Mouse (Mus musculus) intestine, embryonic 14.5 days (tissue): ENCODE results near the gene Ypel1. TPM values are rescaled to one million over a fixed set of nuclear protein-coding genes. Genes with fewer than 3 reads are reported as not detected.

Source experiments
- ATAC-seq: fragments of 200-750 bp; cut with Nextera tagmentation; replicated peaks from 2 replicates; pipeline ENCODE4 v1.8.0; 2017; ENCODE audit warnings: low read depth, moderate number of reproducible peaks, moderate TSS enrichment, moderate library complexity; ENCODE audit not compliant: low FRiP score, low TSS enrichment
- DNase-seq: peaks from one replicate; pipeline ENCODE4 v3.0.0-alpha.2; 2018; ENCODE audit warnings: low spot score
- H3K27ac ChIP-seq: fragments of 300-500 bp; sonication (generic); 2 replicates; pipeline ENCODE4 v1.5.1; 2014; ENCODE audit warnings: low read depth, mild to moderate bottlenecking, control low read depth
- H3K27me3 ChIP-seq: fragments of 300-500 bp; sonication (generic); replicated peaks from 2 replicates; pipeline ENCODE4 v1.6.1; 2014; ENCODE audit warnings: low read length, control low read depth; ENCODE audit not compliant: control insufficient read depth, insufficient read depth
- H3K36me3 ChIP-seq: fragments of 300-500 bp; sonication (generic); 2 replicates; pipeline ENCODE4 v1.6.1; 2014; ENCODE audit warnings: low read length, control low read depth; ENCODE audit not compliant: control insufficient read depth, insufficient read depth
- H3K4me1 ChIP-seq: fragments of 300-500 bp; sonication (generic); replicated peaks from 2 replicates; pipeline ENCODE4 v1.6.1; 2014; ENCODE audit warnings: low read length, control low read depth, mixed read lengths; ENCODE audit not compliant: control insufficient read depth, insufficient read depth
- H3K4me2 ChIP-seq: fragments of 300-500 bp; sonication (generic); 2 replicates; pipeline ENCODE4 v1.6.1; 2014; ENCODE audit warnings: low read length
- H3K4me3 ChIP-seq: fragments of 300-500 bp; sonication (generic); 2 replicates; pipeline ENCODE4 v1.5.1; 2014; ENCODE audit warnings: low read depth, low read length, control low read depth, mixed read lengths
- H3K9ac ChIP-seq: fragments of 300-500 bp; sonication (generic); 2 replicates; pipeline ENCODE4 v1.6.1; 2014; ENCODE audit warnings: mild to moderate bottlenecking, low read length
- H3K9me3 ChIP-seq: fragments of 300-500 bp; sonication (generic); 2 replicates; pipeline ENCODE4 v1.6.1; 2016; ENCODE audit warnings: low read length, control low read depth; ENCODE audit not compliant: control insufficient read depth
- WGBS: fragments of 180-500 bp; shearing (Covaris S2); extraction: QIAGEN DNeasy Blood & Tissue Kit; methylation state at CpG from one replicate; pipeline ENCODE4 v1.1.7; 2014; 5-methylcytosine and 5-hydroxymethylcytosine counted together
- polyA plus RNA-seq: library from polyadenylated mRNA; unstranded; fragments of >200 nt; fragmentation: Nextera tagmentation; extraction: Ambion mirVana; gene quantifications from 2 replicates; pipeline ENCODE4 v1.2.1, GENCODE M21; 2014

Ypel1 gene
- polyA plus RNA-seq, result 25.5 and 32.3 TPM in 2 replicates

DNA sequence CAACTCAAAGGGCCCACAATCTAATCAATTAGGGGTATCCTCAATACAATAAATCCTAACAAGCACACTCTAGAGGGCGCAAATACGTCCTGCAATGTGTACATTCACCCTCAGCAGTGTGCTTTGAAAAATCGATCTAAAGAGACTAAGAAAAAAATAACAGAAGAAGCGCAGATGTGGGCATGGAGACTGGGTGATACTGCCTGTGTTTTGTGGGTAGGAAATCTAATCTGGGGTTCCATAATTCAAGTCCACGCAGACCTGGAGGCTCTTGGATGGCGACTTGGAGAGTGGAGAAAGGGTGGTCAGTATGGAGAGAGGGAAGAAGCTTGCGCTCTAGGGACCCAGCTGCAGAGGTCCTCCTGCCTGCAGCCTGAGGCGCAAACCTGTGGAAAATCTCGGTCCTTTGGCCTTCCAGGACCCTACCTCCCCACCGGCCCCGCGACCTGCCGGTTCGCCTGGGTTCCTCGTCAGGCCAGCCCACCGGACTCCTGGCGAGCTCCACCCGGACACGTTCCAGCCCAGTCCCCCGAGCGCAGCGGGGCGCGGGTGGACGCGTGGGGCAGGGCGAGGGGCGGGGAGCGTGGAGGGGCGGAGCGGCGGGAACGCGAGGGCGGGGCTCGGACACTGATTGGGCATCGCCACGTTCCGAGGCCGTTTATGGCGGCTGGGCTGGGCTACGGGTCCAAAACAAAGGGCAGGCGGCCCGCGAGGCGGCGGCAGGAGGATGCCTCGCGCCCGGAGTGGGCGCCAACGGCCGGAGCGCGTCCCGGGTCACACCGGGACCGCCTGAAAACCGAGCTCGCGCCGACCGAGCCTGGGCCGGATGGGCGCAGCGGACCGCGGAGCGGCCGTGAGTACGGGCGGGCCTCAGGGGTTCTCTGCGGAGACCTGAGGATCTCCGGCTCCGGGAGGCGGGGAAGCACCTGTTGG lies at the start of gene Ypel1:
Ypel1 (plus strand) TSS at position 186 of the 933 bp plus-strand sequence.
- H3K36me3 ChIP-seq, result no peaks in the 10 kb centered on the region
- H3K9me3 ChIP-seq, result no peaks in the 10 kb centered on the region
- H3K4me3 ChIP-seq, result peak within 1 kb of the TSS; percentile 68
- H3K4me1 ChIP-seq, result 0 out of 2 replicates have a peak, but pooled peaks cover 8% of the 10 kb centered on the region
- WGBS, result under 1% methylated on average over 72 of the region's 76 CpGs
- no peaks in the 10 kb centered on the region for H3K27me3 ChIP-seq
- peak within 1 kb of the TSS; percentile 57 for H3K4me2 ChIP-seq
- DNase-seq (peak; percentile 94), ATAC-seq (peak; percentile 91)
- H3K9ac ChIP-seq, result peak within 1 kb of the TSS; percentile 77
- H3K27ac ChIP-seq, result peak within 1 kb of the TSS; percentile 79

DNA sequence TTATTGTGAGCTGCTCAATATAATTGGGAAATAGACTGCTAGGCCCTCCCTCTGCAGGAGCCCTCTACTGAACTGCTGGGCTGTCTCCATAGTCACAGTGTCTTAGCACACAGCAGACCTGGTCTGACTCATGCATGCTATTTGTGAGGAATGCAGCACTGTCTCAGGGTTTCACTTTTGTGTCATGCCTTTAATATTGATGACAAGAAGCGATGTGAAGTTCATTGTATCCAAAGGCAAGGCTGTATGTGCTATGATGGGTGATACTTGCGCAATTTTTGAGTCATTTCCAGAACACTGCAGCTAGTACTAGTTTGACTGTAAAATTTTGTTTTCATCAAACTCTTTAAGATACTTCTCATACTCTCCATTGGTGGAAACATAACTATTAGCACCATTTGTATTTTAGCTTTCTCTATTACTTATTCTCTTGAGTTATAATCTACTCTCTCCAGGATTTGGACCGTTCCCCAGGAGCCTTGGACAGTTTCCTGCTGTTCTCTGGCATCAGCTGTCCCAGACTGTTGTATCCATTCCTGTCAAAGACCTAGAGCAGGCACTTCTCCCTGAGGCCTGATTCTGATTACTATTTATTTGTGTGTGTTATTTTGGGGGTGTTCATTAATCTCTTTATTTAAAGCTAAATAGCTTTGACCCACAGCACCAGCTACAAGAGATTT lies 44.9 kb upstream of the Ypel1 start:
- H3K36me3 ChIP-seq, result peaks cover 87% of the 10 kb centered on the region
- no peaks in the 10 kb centered on the region for H3K4me1 ChIP-seq
- no peak overlapping the region for H3K4me3 ChIP-seq
- H3K9me3 ChIP-seq, result no peaks in the 10 kb centered on the region
- H3K27me3 ChIP-seq, result no peaks in the 10 kb centered on the region
- ATAC-seq (0 out of 2 replicates have a peak, but pooled peaks have one; percentile 32), DNase-seq (no peak)
- WGBS, result 96% methylated on average over 3 of the region's 3 CpGs
- H3K9ac ChIP-seq, result no peak overlapping the region
- no peak overlapping the region for H3K27ac ChIP-seq
- no peak overlapping the region for H3K4me2 ChIP-seq

DNA sequence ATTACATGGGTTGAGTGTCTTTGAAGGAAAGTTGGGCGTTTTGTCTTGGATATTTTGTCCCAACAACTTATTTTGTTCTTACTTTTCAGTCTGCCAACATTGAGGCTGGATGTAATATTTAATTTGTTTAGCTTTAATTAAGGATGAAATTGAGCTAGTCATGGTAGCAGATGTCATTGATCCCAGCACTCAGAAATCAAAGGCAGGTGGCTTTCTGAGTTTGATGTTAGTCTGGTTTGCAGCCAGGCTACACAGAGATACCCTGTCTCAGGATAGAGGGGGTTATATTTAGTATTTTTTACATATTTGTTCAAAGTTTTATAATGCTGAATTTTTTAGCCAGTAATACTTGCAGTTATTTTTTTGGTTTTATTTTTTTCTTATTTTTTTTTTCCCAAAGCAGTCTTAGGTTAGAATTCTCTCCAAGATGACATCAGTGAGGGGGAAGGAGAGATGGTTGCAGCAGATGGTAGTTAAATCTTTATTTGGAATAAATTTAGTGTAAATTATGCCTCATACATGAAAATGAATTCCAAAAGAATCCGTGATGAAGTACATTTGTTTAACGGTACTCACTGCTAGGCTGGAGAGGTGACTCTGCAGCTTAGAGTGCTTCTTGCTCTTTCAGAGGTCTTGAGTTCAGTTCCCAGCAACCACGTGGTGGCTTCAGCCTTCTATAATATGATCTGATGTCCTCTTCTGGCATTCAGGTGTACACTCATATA lies 39.4 kb upstream of the Ypel1 start:
- ATAC-seq (no peak), DNase-seq (no peak)
- WGBS, result 88% methylated on average over 4 of the region's 4 CpGs
- Histone ChIP-seq H3K27me3 (no peaks in the 10 kb centered on the region), H3K36me3 (peaks cover 77% of the 10 kb centered on the region), H3K4me2 (no peak overlapping the region), H3K27ac (no peak overlapping the region), H3K4me3 (no peak overlapping the region), H3K4me1 (no peaks in the 10 kb centered on the region), H3K9me3 (no peaks in the 10 kb centered on the region), H3K9ac (no peak overlapping the region)

DNA sequence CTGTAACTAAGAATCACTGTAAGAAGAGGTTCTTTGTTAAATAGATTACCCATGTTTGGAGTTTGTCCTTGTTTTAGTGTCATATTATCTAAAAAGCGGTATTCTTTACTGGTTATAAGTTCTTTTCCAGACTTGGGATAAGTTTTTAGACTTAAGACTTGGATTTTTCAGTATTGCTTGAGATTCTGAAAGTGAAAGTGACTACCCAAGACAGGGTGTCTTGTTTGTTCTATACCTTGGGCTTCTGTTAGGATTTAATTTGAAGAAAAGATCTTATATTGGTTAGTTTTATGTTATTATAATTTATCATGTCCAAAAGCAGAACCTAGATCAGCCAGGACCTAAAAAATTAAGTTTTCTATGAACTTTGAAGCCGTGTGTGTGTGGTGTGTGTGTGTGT lies 35.7 kb upstream of the Ypel1 start:
- Histone ChIP-seq H3K9me3 (no peaks in the 10 kb centered on the region), H3K4me3 (no peak overlapping the region), H3K36me3 (peaks cover 82% of the 10 kb centered on the region), H3K4me2 (no peak overlapping the region), H3K4me1 (no peaks in the 10 kb centered on the region), H3K27me3 (no peaks in the 10 kb centered on the region), H3K27ac (no peak overlapping the region), H3K9ac (no peak overlapping the region)
- no peak for DNase-seq
- no peak for ATAC-seq
- 96% methylated on average over 2 of the region's 2 CpGs for WGBS

DNA sequence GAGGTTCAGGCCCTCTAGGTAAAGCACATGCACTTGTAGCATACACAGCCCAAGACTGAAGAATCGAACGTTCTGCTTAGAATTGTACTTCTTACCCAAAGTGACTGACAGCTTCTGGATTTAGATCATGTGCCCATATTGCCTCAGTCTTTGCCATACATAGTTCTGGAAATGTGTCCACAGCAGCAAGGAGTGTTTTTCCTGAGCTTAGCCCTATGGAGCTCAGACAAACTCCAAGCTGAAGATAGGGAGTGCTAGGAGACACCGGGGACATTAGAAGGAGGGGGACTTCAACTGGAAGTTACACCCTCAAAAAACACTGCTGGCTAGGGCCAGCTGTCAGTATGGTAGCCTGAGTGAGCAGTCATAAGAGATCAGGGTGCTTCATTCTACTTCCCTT lies 28.8 kb upstream of the Ypel1 start:
- ATAC-seq, result no peak
- 96% methylated on average over 3 of the region's 3 CpGs for WGBS
- H3K4me3 ChIP-seq, result no peak overlapping the region

DNA sequence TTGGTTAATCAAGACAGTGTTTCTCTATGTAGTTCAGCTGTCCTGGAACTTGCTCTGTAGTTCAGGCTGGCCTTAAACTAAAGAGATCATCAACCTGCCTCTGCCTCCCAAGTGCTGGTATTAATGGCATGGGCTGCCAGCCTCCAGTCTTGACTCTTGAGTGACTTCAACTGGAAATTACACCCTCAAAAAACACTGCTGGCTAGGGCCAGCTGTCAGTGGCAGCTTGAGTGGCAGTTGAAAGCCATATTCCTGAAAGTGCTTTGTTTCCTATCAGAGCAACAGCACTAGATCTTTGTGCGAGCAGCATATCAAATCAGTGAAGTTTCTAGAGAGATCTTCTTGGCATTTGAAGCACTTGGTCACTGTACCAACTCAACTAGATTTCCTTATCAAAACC lies 28.1 kb upstream of the Ypel1 start:
- DNase-seq (no peak), ATAC-seq (no peak)
- Histone ChIP-seq H3K4me3 (no peak overlapping the region), H3K9ac (no peak overlapping the region), H3K4me1 (no peaks in the 10 kb centered on the region), H3K36me3 (peaks cover 91% of the 10 kb centered on the region), H3K27me3 (no peaks in the 10 kb centered on the region), H3K27ac (no peak overlapping the region), H3K9me3 (no peaks in the 10 kb centered on the region), H3K4me2 (no peak overlapping the region)
- 95% methylated on average over 1 of the region's 1 CpGs for WGBS

More for the DNA sequence above, 28.8 kb upstream of the Ypel1 start:
- H3K36me3 ChIP-seq, result peaks cover 91% of the 10 kb centered on the region
- H3K4me1 ChIP-seq, result no peaks in the 10 kb centered on the region
- no peaks in the 10 kb centered on the region for H3K27me3 ChIP-seq
- no peak overlapping the region for H3K4me2 ChIP-seq
- H3K27ac ChIP-seq, result no peak overlapping the region
- DNase-seq, result no peak
- H3K9me3 ChIP-seq, result no peaks in the 10 kb centered on the region
- H3K9ac ChIP-seq, result no peak overlapping the region

DNA sequence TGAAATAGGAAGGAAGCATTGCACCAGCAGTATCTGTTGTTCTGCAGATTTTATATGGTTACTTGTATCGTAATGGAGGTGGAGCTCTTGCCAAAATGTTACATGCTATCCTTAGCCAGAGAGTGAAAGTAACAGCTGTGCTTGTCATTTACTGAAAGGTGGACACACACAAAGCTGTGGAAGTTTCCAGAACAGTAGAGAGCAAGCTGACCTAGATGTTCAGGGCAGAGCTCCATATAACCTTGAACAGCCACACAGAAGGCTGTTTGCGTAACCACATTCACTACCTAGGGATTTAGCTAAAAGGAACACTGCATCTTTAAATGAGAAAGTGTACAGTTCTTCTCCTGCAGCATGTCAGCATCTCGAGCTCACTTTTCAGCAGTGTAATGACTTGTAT lies 25.2 kb upstream of the Ypel1 start:
- WGBS, result 91% methylated on average over 3 of the region's 3 CpGs

DNA sequence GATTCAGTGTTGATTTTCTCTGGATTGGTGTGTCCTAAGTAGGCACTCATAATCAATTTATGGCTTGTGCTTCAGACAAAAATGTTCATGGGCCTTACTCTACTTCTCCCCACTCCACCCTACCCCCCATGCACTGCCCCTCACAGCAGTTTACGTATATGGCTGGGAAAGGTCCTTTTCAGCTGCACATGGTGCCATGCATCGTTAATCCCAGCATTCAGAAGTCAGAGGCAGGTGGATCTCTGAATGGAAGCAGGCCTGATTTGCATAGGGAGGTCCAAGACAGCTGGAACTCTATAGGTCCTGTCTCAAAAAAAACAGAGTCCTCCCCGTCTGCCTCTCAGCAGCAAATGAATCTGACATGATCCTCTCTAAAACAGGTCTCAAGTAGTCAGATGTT lies 24.2 kb upstream of the Ypel1 start:
- no peaks in the 10 kb centered on the region for H3K27me3 ChIP-seq
- H3K9me3 ChIP-seq, result no peaks in the 10 kb centered on the region
- H3K36me3 ChIP-seq, result peaks cover 77% of the 10 kb centered on the region
- H3K4me3 ChIP-seq, result no peak overlapping the region
- H3K27ac ChIP-seq, result no peak overlapping the region
- 67% methylated on average over 3 of the region's 3 CpGs for WGBS
- DNase-seq (no peak), ATAC-seq (no peak)
- H3K9ac ChIP-seq, result no peak overlapping the region
- H3K4me2 ChIP-seq, result no peak overlapping the region
- H3K4me1 ChIP-seq, result no peaks in the 10 kb centered on the region

More for the DNA sequence above, 25.2 kb upstream of the Ypel1 start:
- DNase-seq (no peak), ATAC-seq (no peak)
- Histone ChIP-seq H3K9ac (no peak overlapping the region), H3K4me2 (no peak overlapping the region), H3K36me3 (peaks cover 82% of the 10 kb centered on the region), H3K27ac (no peak overlapping the region), H3K4me1 (no peaks in the 10 kb centered on the region), H3K4me3 (no peak overlapping the region), H3K9me3 (no peaks in the 10 kb centered on the region), H3K27me3 (no peaks in the 10 kb centered on the region)
